Mouse (Mus musculus): Measurements from ENCODE around the gene S100a8. TPM values are rescaled to one million over a fixed set of nuclear protein-coding genes. Genes with fewer than 3 reads are reported as not detected.

S100a8 gene
- not detected in 2 replicates for polyA plus RNA-seq (2012)

- Histone ChIP-seq H3K36me3 (ENCODE audit: control insufficient read depth) (no peaks in the 10 kb centered on the region), H3K4me1 (ENCODE audit: control insufficient read depth) (no peaks in the 10 kb centered on the region), H3K9me3 (ENCODE audit: control insufficient read depth, low read length) (no peaks in the 10 kb centered on the region), H3K27me3 (ENCODE audit: control insufficient read depth) (no peaks in the 10 kb centered on the region), H3K4me3 (replicated peaks) (no peak within 1 kb of the TSS)
- no peak for TF ChIP-seq TAL1 (IDR thresholded peaks at IDR 0.05; ENCODE audit: low read length)
- no peak for TF ChIP-seq GATA1 (IDR thresholded peaks at IDR 0.05; ENCODE audit: low read length)
These were observed at the start of gene S100a8 for GRCm38 (mm10) chr3:90668846-90669245. TSS of gene S100a8 (plus strand) at chr3:90668978.

GRCm38 (mm10) chr3:90621552-90621951, 47.2 kb upstream of the S100a8 start:
- TF ChIP-seq GATA1 (IDR thresholded peaks at IDR 0.05; ENCODE audit: low read length) (no peak), TAL1 (IDR thresholded peaks at IDR 0.05; ENCODE audit: low read length) (no peak)
- no peak overlapping the region for H3K4me3 ChIP-seq (replicated peaks)

GRCm38 (mm10) chr3:90623435-90624071, 45.2 kb upstream of the S100a8 start:
- Histone ChIP-seq H3K4me3 (replicated peaks) (no peak overlapping the region), H3K27me3 (ENCODE audit: control insufficient read depth) (no peaks in the 10 kb centered on the region), H3K36me3 (ENCODE audit: control insufficient read depth) (no peaks in the 10 kb centered on the region), H3K9me3 (ENCODE audit: control insufficient read depth, low read length) (no peaks in the 10 kb centered on the region), H3K4me1 (ENCODE audit: control insufficient read depth) (no peaks in the 10 kb centered on the region)
- no peak for TF ChIP-seq GATA1 (IDR thresholded peaks at IDR 0.05; ENCODE audit: low read length)
- TF ChIP-seq TAL1 (IDR thresholded peaks at IDR 0.05; ENCODE audit: low read length), result no peak

More at GRCm38 (mm10) chr3:90621552-90621951, 47.2 kb upstream of the S100a8 start:
- H3K9me3 ChIP-seq (ENCODE audit: control insufficient read depth, low read length), result no peaks in the 10 kb centered on the region
- H3K36me3 ChIP-seq (ENCODE audit: control insufficient read depth), result no peaks in the 10 kb centered on the region
- no peaks in the 10 kb centered on the region for H3K27me3 ChIP-seq (ENCODE audit: control insufficient read depth)
- H3K4me1 ChIP-seq (ENCODE audit: control insufficient read depth), result no peaks in the 10 kb centered on the region

- Histone ChIP-seq H3K4me1 (ENCODE audit: control insufficient read depth) (no peaks in the 10 kb centered on the region), H3K36me3 (ENCODE audit: control insufficient read depth) (no peaks in the 10 kb centered on the region), H3K27me3 (ENCODE audit: control insufficient read depth) (no peaks in the 10 kb centered on the region), H3K4me3 (replicated peaks) (no peak overlapping the region), H3K9me3 (ENCODE audit: control insufficient read depth, low read length) (no peaks in the 10 kb centered on the region)
- TF ChIP-seq TAL1 (IDR thresholded peaks at IDR 0.05; ENCODE audit: low read length), result no peak
- no peak for TF ChIP-seq GATA1 (IDR thresholded peaks at IDR 0.05; ENCODE audit: low read length)
These were observed 43.3 kb upstream of the S100a8 start for GRCm38 (mm10) chr3:90625496-90625895.

GRCm38 (mm10) chr3:90626266-90627021, 42.3 kb upstream of the S100a8 start:
- no peak for TF ChIP-seq GATA1 (IDR thresholded peaks at IDR 0.05; ENCODE audit: low read length)
- no peak for TF ChIP-seq TAL1 (IDR thresholded peaks at IDR 0.05; ENCODE audit: low read length)
- H3K4me3 ChIP-seq (replicated peaks), result no peak overlapping the region
- no peaks in the 10 kb centered on the region for H3K4me1 ChIP-seq (ENCODE audit: control insufficient read depth)
- no peaks in the 10 kb centered on the region for H3K9me3 ChIP-seq (ENCODE audit: control insufficient read depth, low read length)
- no peaks in the 10 kb centered on the region for H3K36me3 ChIP-seq (ENCODE audit: control insufficient read depth)
- H3K27me3 ChIP-seq (ENCODE audit: control insufficient read depth), result no peaks in the 10 kb centered on the region

GRCm38 (mm10) chr3:90627366-90627765, 41.4 kb upstream of the S100a8 start:
- no peak for TF ChIP-seq GATA1 (IDR thresholded peaks at IDR 0.05; ENCODE audit: low read length)
- TF ChIP-seq TAL1 (IDR thresholded peaks at IDR 0.05; ENCODE audit: low read length), result no peak
- Histone ChIP-seq H3K36me3 (ENCODE audit: control insufficient read depth) (no peaks in the 10 kb centered on the region), H3K27me3 (ENCODE audit: control insufficient read depth) (no peaks in the 10 kb centered on the region), H3K9me3 (ENCODE audit: control insufficient read depth, low read length) (no peaks in the 10 kb centered on the region), H3K4me3 (replicated peaks) (no peak overlapping the region), H3K4me1 (ENCODE audit: control insufficient read depth) (no peaks in the 10 kb centered on the region)

GRCm38 (mm10) chr3:90627807-90628206, 41.0 kb upstream of the S100a8 start:
- no peaks in the 10 kb centered on the region for H3K36me3 ChIP-seq (ENCODE audit: control insufficient read depth)
- no peaks in the 10 kb centered on the region for H3K27me3 ChIP-seq (ENCODE audit: control insufficient read depth)
- H3K9me3 ChIP-seq (ENCODE audit: control insufficient read depth, low read length), result no peaks in the 10 kb centered on the region
- H3K4me1 ChIP-seq (ENCODE audit: control insufficient read depth), result no peaks in the 10 kb centered on the region
- TF ChIP-seq GATA1 (IDR thresholded peaks at IDR 0.05; ENCODE audit: low read length) (no peak), TAL1 (IDR thresholded peaks at IDR 0.05; ENCODE audit: low read length) (no peak)
- no peak overlapping the region for H3K4me3 ChIP-seq (replicated peaks)

GRCm38 (mm10) chr3:90629298-90629697, 39.5 kb upstream of the S100a8 start:
- Histone ChIP-seq H3K36me3 (ENCODE audit: control insufficient read depth) (no peaks in the 10 kb centered on the region), H3K4me1 (ENCODE audit: control insufficient read depth) (no peaks in the 10 kb centered on the region), H3K27me3 (ENCODE audit: control insufficient read depth) (no peaks in the 10 kb centered on the region), H3K9me3 (ENCODE audit: control insufficient read depth, low read length) (no peaks in the 10 kb centered on the region), H3K4me3 (replicated peaks) (no peak overlapping the region)
- TF ChIP-seq TAL1 (IDR thresholded peaks at IDR 0.05; ENCODE audit: low read length) (no peak), GATA1 (IDR thresholded peaks at IDR 0.05; ENCODE audit: low read length) (no peak)

- no peak for TF ChIP-seq TAL1 (IDR thresholded peaks at IDR 0.05; ENCODE audit: low read length)
- no peak for TF ChIP-seq GATA1 (IDR thresholded peaks at IDR 0.05; ENCODE audit: low read length)
- Histone ChIP-seq H3K36me3 (ENCODE audit: control insufficient read depth) (no peaks in the 10 kb centered on the region), H3K4me1 (ENCODE audit: control insufficient read depth) (no peaks in the 10 kb centered on the region), H3K27me3 (ENCODE audit: control insufficient read depth) (no peaks in the 10 kb centered on the region), H3K9me3 (ENCODE audit: control insufficient read depth, low read length) (no peaks in the 10 kb centered on the region), H3K4me3 (replicated peaks) (no peak overlapping the region)
These were observed 36.8 kb upstream of the S100a8 start for GRCm38 (mm10) chr3:90631984-90632383.
